Mouse (Mus musculus): ENCODE measurements around the gene Tmcc1.
A peak's percentile ranks its signal among the peaks of the same experiment; 100 is the strongest.

Tmcc1 gene

GRCm38 (mm10) chr6:116007561-116008173 is 185.6 kb downstream of the Tmcc1 start:
- DNase-seq = peak; percentile 88

- DNase-seq = peak; percentile 85
These were observed 186.6 kb downstream of the Tmcc1 start for GRCm38 (mm10) chr6:116006731-116007130.

DNA sequence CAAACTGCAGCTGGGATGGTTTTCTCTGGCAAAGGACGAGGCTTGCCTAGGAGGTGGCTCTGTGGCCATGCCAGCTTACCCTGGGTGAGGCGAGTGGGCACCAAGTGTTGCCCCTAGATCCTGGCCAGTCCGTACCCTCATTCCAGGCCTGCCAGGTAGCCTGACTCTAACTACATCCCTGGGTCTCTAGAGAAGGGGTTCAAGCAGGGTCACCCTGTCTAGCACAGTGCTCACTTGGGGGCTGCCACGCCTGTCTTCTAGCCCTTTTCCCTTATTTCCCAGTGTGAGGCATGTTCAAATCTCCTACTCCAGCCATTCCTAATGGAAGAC is 187.4 kb downstream of the Tmcc1 start:
- DNase-seq = no peak

DNA sequence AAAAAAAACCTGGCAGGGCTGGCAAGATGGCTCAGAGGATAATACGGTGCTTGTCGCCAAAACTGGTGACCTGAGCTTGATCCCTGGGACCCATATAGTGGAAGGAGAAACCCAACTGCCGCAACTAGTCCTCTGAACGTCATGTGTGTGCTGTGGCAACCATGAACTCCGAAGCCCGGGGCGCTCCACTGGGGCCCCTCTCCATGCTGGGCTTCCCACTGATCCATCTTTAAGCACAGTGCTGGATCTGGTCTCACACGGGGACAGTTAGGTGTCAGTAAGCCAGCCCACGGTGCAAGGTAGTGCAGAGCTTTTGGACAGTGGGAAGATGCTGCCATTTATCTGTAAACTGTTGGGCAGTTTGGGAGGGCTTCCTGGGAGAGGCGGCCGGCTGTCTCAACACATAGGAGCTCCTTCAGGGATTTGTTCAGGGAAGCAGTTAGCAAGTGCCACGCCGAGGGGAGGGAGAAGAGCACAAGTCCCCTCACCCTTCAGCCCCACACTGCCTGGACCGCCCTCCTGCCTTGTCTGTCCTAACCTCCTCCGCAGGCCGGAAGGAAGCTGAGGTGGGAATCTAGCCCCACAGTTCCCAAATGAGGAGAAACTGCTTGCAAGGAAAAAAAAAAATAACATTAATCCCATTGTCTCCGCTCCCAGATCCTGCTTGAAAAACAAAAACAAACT is 187.9 kb downstream of the Tmcc1 start:
- peak; percentile 73 for DNase-seq

DNA sequence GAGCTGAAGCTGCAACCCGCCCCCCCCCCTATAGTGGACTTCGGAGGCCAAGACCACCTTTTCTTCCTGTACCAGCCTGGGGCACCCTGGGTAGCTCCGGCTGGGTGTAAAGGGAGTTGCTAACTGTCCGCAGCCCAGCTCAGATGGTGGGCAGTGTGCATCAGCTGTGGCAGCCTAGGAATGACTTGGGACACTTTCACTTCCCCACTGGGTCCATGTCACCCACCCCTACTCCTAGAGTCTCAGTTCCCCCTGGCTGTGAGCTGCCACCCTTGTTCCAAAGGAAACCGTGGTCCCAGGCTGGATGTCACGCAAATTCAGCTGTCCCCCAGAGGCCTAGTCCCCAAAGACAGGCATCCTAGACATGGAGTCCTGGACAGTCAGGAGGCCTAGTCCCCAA is 188.6 kb downstream of the Tmcc1 start:
- DNase-seq = peak; percentile 20

DNA sequence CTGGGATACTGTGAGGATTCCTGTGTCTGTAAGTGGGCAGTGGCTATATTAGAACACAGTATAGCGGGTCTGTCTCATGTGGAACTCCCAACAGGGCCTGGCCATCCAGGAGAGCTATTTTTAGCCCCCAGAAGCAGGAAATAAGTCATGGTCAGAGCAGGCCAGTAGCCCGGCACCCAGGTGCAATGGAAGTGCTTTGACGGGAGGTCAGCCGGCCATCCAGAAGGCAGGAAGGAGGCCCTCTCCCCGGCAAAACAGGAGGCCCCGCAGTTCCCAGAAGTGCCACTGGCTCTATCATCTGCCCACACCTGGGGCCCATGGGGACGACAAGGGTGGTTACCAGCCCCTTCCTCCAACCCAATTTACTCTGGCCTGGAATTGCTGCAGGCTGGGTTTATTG is 189.2 kb downstream of the Tmcc1 start:
- peak; percentile 67 for DNase-seq

DNA sequence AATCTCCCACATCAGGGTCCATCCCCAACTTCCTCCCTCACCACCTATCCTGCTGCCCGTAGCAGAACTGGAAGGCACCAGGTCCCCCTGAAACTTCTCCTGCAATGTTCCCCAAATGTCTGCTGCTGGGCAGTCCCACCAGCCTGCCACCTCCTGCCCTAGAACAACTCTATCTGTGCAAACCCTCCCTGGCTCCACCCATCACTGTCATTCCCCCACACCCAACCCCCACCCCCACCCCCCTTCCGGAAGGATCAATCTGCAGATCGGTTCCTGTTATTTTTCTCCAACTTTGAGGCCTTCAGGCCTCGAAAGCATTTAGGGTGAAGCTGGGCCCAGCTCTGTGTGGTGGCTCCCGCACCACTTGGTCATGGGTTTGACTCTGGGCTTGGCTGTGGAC is 189.8 kb downstream of the Tmcc1 start:
- DNase-seq = peak; percentile 37

- DNase-seq = peak; percentile 16
These were observed 190.8 kb downstream of the Tmcc1 start for GRCm38 (mm10) chr6:116002311-116003104.

DNA sequence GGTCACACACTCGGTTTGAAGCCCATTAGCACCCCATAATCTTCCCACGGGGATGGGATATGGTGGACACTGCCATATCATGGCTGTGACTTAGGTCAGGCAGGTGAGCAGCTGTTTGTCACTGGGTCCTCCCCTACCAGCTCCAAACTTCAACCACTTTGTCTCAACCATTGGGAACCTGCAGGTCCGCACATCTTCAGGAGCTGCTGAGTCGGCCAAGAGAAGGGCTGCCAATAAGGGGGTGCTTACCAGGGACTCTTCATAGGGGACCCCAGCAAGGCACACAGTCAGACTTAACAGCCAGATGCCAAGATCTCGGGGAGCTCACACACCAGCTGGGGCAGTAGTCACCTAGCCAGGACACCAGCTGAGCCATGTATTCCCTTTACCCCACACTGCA is 192.4 kb downstream of the Tmcc1 start:
- no peak for DNase-seq

- peak; percentile 58 for DNase-seq
These were observed 194.1 kb downstream of the Tmcc1 start for GRCm38 (mm10) chr6:115999227-115999626.

DNA sequence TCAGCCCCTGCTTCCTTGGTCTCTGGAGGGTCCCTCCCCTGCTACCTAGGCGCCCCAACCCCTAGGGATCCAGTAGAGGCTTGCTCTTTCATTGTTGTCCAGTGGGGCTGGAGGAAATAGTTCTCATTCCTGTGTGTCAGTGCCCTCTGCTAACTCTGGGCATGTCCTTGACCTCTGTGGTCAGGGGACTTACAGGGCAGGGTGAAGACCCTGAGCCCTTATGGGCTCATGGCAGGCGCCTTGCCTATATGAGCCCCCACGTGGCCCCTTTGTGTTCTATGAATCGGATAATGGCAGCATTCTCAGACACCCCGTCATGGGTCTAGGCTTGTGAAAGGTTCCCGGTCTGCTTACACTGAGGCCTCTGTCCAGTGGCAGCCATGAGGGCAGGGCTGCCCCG is 194.5 kb downstream of the Tmcc1 start:
- peak; percentile 17 for DNase-seq

DNA sequence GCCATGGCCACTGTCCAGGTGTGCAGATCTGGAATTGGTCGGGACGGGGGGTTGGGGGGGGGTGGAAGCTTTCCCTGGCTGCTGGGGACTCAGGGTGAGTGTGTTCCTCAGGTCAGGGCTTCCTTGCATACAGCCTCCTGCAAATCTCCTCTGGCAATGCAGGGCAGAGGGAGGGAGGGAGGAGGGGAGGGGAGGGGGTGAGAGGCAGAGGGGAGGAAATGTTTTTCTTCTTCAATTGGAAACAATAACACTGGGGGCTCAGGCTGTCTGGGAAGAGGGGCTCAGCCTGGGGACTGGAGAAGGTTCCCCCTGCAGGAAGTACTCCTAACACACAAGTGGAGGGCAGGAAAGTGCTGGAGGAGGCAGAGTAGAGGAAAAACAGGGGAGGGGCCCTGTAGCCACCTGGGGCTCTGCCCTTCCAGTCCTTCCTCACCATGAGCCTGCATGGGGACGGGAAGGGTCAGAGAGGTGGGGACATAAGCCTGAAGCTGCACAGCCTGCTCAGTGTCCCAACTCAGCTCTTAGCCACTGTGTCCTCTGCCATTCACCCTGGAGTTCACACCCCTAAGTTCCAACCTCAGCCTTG is 195.5 kb downstream of the Tmcc1 start:
- DNase-seq = peak; percentile 28

GRCm38 (mm10) chr6:115996171-115996851 is 197.0 kb downstream of the Tmcc1 start:
- peak; percentile 85 for DNase-seq

GRCm38 (mm10) chr6:115995531-115995941 is 197.8 kb downstream of the Tmcc1 start:
- peak; percentile 51 for DNase-seq

GRCm38 (mm10) chr6:115994877-115995520 is 198.3 kb downstream of the Tmcc1 start, which contains the start of gene Plxnd1:
Gene Plxnd1, minus strand, starts transcription at chr6:115995005.
- peak; percentile 98 for DNase-seq

DNA sequence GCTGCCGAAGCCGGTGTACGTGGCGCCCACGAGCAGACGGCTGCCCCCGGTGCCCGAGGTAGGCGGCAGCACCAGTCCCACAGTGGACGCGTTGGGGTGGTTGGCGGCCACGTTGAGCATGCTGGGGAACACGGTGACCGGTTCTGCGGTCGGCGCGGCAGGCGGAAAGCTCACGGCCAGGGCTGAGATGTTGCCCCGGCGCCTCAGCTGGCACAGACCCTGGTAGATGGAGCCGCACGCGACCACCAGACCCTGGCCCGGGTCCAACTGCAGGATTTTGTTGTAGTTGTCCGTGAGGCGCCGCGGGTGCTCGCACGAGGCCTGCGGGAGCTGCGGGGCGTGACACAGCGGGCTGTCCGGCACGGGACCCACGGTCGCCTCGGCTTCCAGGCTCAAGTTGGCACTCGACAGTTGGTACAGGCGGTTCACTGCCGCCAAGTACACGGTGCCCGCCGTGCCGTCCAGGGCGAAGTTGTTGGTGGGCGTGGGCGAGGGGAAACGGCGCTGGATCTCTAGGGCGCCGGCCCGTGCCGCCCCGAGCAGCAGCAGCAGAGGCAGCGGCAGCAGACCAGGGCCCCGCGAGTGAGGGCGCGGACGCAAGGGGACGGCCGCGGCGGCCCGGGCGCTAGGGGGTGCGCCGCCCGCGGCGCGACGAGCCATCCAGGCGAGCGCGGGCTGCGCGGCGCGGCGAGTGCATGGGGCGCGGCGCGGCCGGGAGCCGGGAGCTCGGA is 199.0 kb downstream of the Tmcc1 start:
- DNase-seq = peak; percentile 76

- peak; percentile 53 for DNase-seq
These were observed 199.7 kb downstream of the Tmcc1 start for GRCm38 (mm10) chr6:115993463-115994145.

- DNase-seq = peak; percentile 32
These were observed 200.3 kb downstream of the Tmcc1 start for GRCm38 (mm10) chr6:115992981-115993380.

DNA sequence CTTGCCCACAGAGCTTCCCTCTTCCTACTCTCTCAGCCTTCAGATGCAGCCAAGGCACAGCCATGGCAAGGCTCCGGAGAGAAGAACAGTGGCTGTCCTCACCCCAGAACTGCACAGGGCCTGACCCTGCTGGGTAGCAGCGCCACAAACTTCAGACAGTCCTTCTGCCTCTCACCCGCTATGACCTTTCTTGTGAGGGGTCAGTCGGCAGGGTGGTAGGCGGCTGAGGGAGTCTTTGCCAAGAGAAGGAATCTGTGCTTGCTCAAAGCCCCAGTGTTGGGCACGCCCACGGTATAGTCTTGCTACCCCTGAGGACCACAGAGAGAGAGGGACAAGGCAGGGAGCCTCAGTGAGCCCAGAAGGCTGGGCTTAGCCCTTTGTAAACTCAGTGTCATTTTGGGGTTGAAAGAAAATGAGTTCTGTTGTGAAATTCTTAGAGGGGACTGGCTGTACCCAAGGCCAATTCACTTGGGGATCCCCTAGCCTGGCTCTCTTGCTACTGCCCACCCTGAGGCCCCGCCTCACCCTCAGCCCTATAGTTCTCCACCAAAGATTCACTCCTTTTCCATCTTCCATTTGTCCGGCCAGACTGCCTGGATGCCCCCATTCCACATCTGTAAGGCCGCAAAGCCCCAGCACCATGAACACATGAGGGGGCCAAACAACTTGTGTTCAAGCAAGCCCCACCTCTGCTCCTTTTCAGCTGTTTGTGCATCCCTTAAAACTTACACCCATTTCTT is 201.2 kb downstream of the Tmcc1 start:
- no peak for DNase-seq
